Mouse (Mus musculus) thymus, postnatal 25 days (tissue): ENCODE data around the gene Baat.
A peak's percentile ranks its signal among the peaks of the same experiment; 100 is the strongest.
"Not testable (repeated sequence)": the region's sequence is repeated elsewhere in the genome, so short reads cannot be mapped to it uniquely, and the experiment has no call there.

ENCODE experiments used
- DNase-seq: peaks from one replicate; pipeline ENCODE4 v3.0.0; 2022

Gene Baat

DNA sequence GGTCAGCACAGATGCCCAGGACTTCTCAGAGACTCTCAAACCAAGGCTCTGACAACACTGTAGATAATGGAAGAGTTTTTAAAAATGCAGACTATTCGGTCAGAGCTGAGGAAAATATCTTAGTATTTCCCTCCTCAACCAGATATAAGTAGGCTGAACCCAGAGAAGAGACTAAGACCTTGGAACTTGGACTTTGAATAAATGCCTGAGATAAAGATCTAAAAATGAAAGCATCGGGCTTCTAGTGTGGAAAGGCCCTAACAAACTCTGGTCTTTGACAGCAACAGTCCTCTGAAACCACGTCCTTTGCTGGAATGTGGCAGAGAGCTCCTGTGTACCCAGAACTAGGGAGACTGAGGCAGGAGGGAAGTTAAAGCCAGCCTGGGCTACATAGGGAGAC, at the start of gene Baat:
Gene Baat (minus strand): TSS at position 172 of the 400 bp plus-strand sequence.
- no peak for DNase-seq

DNA sequence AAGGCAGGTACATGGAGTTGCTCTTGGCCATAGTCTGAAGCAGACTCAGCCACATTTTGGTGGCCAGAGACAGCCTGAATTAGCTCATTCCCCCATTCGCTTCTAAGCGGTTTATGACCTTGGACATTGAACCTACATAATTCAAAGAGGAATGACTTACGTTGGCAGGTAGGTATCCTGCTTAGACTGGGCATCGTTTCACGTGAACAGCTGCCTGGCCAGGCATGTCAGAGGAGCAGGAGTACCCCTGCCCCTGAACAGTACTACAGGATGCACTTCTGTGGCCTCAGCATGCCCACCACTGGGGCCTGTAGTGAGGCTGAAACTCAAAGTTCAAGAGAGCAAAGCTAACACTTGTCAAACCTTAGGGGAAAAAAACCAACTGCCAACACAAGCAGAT, 47.0 kb upstream of the Baat start:
- DNase-seq: no peak

DNA sequence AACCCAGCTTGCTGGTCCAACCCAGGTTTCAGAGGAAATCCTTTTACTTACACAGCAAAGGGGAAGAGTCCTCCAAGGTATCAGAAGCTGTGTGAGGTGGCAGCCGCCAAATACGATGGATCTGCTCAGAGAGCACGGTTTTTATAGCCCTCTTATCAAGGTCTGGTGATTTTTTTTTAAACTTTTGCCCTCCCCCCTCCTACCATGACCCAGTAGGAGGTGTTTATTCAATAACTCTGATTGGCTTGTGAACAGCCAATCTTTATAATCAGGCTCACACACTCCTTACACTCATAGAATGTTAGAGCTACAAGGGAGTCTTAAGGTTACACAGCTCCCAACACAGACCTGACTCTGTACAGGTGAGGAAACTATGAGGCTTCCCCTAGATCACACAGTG, 43.0 kb upstream of the Baat start, which contains the start of gene Aldob:
Gene Aldob (minus strand): TSS at position 164 of the 400 bp plus-strand sequence.
- DNase-seq: no peak

DNA sequence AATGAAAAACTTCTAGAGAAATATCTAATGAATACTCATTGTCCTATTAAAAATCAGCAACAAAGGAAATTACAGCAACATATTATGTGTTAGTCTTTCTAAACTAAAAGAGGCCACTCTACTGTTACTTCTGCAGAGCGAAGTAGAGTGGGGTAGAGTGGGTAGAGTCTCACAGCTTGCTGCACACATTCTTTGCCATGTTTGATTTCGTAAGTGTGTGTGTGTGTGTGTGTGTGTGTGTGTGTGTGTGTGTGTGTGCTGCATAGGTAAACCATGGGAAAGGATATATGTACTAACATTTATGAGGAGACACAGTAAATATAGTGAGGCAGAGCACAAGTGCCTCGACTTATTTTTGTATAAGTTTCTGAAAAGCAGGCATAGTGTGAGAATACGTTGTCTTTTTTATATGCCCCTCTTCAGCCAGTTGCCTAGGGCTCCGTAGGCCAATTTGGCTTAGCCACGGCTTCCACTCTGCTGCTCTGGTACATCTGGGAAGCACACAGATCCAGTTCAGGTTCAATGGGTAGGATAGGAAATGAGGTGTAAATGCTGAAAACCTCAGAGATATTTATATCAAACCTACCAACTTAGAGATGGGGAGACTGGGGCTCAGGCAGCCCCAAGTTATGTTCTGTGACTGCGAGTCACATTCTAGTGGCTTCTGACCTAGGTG, 41.3 kb upstream of the Baat start:
- no peak for DNase-seq

DNA sequence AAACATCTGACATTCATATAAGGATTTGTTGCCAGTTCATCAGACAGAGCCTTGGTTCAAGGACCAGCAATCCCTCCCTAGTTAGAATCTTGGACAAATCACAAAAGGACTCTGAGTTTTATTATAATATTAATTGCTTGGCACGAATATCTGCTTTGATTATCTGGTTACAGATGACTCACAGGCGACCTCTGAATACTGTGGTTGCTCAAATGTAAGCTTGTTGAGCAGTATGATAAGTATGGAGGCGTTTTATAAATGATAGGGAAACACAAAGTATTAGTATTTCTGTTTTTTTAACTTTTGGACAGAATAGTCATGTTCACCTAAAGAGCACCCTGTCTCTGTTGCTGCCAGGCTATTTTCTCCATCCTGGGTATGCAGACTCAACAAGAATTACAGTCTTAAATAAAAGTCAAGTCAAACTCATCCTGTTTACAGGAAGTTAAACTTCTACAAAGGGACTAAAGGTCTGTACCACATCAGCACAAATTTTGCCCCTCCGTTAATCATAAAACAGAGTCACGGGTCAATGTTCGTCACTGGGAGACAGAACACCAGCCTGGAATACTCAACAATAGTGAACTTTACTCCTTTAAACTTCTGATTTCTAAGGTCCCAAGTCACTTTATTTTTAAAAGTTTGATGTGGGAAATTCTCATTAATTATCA, 40.7 kb upstream of the Baat start:
- DNase-seq: no peak

DNA sequence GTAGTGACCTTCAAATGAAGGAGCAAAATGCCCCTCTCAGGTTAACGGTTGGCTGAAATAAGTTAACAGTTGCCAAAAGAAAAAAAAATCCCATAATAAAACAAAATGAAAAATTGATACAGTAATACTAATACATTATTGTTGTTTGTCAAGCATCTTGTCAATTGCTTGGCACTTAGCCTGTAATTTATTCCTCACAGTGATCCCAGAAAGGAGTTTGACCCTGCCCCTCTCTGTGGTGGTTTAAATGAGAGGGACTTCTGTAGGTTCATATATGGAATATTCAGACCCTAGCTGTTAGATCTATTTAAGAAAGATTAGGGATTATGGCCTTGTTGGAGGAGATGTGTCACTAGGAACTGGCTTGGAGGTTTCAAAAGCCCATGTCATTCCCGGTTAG, 39.7 kb upstream of the Baat start:
- no peak for DNase-seq

DNA sequence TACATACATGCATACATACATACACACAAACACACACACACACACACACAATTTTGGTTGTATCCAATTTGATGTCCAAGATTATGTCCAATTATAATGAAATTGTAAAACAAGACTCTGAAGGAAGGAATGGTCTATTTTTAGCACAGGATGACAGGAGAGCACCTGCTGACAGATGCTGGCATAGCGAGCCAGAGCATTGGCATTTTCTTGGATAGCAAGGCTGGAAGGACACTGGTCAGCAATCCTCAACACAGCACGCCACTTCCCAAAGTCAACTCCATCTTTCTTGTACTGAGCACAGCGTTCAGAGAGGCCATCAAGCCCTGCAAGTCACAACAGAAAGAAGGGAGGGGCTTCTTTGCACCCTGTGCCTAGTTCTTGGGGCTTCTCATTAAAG, 34.6 kb upstream of the Baat start:
- DNase-seq: no peak

DNA sequence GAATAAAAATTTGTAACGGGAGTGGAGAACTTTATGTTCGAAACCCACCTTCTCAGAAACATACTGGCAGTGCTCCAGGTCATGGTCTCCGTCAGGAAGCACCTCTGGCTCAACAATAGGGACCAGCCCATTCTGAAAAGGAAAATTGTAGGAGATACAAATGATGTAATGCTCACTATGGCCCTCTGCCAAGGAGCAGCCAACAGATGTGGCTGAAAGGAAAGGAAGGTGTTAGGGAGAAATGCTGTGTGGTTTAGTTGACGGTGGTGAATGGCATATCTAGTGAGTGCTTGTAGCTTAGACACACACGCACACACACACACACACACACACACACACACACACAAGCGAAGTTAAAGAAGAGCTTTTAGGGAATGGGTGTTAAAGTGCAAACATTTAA, 33.3 kb upstream of the Baat start:
- DNase-seq: no peak

DNA sequence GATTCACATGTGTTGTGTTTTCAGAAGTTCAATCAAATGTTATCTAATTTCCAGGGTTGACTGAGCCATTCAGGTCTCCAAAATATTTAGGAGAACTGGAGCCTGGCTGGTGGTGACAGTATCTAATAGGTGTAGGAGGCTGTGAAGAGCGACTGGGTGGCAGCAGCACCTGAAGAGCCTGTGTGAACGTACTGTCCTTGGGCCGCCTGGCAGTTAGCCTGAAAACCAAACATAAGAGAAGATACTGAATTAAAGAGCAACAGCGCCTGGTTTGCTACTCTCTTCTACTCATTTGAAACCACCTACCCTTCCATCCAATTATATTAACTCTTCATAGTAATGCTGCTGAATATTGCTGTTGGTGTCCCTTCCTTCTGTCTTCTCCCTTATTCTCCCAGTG, 30.3 kb upstream of the Baat start:
- DNase-seq: no peak

DNA sequence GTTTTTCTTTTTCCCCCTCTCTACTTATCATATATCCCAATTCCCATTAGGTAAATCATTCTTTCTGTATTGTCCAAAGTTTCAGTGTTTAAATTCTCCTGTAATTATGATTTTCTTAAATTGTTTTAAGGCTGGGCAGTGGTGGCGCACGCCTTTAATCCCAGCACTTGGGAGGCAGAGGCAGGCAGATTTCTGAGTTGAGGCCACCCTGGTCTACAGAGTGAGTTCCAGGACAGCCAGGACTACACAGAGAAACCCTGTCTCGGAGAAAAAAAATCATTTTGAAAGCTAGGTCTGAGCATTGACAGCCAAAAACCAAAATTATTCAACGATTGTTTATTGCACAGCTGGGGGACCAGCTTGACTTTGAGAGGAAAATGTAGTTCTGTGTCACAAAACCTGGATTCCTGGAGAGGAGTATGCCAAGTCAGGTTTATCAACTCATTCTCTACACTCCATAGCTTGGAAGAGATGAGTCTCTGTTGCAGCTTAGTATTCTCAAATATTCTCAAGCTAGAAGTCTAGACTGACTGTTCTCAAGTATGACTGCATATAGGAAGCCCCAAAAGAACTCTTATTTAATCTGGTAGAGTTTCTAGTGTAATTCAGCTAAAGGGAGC, 29.4 kb upstream of the Baat start:
- no peak for DNase-seq

DNA sequence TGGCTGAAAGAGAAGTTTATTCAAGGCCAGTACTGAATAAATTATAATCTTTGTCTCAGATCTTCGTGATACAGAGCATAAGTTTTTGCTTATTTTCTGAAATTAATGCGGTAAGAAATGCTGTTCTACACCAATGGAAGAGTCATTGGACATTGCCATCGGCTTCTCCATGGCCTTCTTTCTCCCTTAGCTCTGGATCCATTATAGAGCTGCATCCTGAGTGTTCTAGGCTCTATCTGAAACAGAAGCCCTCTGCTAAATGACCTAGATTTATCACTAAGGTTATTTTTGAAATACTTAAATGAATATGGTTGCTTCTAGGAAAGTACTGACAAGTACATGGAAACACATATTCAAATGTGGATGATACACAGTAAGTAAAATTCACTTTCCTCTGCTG, 28.7 kb upstream of the Baat start:
- no peak for DNase-seq

DNA sequence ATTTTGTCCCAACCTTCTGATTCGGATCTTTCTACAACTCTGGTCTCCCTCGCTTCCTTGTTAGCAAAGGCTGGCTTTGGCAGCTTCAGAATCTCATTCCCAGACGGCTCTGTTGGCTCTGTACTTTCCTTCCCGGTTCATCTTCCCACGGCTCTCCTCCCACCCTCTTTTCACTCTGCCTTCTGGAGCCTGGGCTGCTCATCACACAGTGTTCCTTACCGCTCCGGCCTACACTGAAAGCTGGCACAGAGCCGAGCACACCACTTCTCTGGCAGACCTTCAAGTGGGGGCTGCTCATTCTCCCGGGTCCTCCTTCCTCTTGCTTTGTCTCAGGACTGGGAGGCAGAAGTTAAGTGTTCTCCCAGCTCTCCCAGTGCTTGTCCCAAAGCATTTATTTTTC, 16.2 kb upstream of the Baat start:
- DNase-seq: no peak

DNA sequence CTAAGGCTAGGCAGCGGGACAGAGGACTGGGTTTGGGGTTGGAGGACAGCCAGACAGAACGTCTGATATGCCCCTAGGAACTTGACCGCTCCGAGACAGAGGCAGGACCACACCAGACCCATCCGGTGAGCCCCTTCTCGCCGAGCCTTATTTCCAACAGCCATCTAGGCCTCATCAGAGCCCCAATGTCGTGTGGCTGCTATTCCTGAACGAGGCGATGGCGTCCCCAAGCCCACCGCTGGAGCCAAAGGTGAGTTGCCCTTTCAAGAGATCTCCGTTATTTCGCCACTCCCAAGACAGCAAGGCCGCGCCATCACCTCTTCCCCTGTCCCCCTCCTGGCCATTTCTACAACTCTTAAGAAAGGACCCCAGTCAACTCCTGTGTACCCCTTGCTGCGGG, 15.0 kb upstream of the Baat start:
- DNase-seq: no peak

DNA sequence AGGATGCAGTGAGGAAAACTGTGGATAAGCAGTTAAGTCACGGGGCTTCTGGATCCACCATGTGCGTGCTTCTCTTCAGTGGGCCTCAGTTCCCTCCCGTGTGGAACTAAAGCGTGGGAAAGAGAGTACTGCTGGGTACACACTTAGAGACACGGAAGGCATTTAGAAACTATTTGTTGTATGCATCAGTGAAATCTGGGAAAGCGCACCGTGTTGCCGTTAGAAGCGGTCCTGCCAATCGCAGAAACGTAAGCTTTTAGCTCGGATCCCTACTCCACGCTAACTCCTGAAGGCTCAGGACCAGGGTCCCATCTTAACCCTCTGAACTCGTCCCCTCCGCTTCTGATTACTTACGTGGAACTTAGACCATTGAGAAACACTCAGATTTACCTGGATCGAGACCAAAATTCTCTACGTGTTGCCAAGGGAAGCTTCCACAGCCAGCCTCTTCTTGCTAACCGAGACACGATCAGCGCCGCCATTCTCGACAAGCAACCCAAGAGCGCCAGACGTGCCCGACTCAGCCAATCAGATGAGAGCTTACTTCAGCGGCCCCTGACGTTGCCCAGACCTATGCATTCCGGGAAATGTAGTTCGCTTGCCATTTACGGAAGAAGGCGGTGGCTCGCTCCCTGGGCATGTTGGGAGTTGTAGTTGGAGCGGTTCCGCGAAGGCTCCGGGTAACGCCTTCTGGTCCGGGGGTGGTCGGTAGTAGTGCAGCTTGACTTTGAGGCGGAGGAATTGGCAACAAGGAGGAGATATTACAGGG, 14.4 kb upstream of the Baat start, which contains the start of the genes Mrpl50 and Zfp189:
Gene Mrpl50 (minus strand): TSS at position 522 of the 769 bp plus-strand sequence.
Gene Zfp189 (plus strand): TSS at position 605 of the 769 bp plus-strand sequence.
- peak; percentile 91 for DNase-seq

DNA sequence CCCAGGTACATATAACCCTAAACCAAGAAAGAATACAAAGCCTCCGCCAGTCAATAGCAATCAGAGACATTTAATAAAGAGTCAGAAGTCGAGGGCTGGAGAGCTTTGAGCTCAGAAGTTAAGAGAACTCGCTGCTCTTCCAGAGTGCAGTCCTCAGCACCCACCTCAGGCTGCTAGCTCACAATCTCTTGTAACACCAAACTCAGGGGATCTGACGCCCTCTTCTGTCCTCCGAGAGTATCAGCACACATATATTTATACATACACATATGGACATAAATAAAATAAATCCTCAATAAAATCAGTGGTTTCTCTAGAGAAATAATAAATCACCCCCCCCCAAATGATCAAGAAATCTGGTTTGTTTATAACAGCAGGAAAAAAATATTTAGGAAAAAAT, 13.1 kb upstream of the Baat start:
- no peak for DNase-seq

DNA sequence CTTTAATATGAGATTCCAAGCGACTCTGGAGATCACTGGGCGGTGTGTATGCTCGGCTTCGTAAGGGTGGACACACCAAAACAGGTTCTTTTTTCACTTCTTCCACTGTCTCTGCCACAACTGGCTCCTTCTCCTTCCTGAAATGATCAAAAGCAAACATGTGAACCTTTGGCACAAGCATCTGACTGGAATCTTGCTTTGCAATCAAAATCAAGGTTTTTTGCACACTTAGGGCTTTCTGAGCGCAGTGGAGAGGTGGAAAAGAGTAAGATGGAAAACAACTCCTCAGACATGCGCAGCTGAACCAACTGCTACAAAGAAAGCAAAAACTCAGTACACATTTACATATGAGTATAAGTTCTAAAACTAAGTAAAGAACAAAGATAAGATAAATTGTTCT, 8.1 kb upstream of the Baat start:
- DNase-seq: no peak

DNA sequence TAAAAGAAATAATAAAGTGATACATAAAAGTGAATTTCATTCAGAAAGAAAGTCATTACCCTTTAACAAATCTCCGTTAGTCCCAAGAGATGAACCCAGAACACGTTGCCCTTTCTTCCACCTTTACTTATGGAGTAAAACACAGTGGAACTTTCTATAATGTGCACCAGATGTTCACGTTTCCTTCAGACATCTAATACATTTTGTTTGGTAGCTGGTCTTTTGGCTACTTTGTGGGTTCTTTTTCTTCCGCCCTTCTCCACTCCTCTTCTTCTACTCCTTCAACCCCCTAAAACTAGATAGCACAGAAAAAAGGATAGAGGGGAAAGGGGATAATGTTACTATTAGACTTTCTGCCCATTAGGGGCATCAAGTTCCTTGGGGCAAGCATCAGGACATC, 6.3 kb upstream of the Baat start:
- no peak for DNase-seq

DNA sequence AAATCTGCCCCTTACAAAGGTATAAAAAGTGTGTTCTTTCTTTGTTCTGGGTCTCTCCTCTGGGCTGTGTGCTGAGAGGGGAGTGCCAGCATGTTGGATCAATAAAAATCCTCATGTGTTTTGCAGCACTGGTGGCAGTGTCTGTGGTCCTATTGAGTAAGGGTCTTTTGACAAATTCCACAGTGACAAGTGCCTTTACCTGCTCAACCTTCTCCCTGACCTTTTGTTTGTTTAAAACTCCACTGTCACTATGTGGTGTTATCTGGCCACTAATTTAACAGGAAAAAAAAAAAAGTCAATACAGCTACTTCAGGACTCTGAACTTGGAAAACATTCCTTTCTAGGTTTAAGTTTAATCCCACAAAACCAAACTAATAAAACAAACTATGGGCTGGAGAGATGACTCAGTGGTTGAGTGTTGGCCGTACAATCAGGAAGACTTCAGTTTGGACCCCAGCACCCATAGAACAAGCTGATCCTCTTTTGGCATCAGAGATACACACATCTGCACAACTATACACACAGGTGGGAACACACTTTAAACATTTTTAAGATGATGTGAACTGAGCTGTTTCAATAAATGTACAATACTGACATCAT, 4.0 kb upstream of the Baat start:
- not testable (repeated sequence) for DNase-seq

DNA sequence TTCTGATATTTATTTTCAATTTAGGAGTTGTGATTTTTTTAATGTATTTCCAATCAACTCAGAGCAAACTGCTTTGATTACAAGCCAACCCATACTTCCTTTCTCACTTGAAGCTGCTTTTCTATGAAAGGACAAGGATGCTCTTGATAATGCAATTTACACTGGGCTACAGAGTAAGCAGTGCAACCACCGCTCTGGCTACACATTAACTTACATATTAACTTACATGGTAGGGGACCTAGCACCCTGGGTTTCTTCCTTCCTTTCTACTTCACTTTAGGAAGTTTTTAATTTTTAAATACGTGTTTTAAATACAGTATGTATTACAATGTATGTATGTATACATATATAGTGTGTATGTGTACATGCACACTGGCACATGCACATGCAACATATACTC, 2.8 kb upstream of the Baat start:
- DNase-seq: no peak

DNA sequence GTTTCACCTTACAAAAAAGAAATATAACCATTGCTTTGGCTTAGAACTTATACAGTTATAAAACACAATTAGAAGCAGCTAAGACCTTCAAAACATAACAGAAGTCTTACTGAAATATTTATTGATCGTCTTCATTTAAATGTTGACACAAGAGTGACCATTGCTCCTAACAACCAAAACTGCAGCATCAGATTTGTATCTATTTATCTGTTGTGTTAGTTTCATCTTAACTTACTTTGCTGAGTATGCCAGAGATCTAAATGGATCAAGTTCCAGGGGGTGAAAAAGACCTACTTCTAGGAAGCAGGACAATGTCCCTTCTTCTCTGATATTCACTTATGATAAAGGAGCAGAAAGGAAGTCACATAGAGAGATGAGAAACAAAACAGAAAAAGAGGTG, 2.8 kb downstream of the Baat start:
- DNase-seq: no peak

DNA sequence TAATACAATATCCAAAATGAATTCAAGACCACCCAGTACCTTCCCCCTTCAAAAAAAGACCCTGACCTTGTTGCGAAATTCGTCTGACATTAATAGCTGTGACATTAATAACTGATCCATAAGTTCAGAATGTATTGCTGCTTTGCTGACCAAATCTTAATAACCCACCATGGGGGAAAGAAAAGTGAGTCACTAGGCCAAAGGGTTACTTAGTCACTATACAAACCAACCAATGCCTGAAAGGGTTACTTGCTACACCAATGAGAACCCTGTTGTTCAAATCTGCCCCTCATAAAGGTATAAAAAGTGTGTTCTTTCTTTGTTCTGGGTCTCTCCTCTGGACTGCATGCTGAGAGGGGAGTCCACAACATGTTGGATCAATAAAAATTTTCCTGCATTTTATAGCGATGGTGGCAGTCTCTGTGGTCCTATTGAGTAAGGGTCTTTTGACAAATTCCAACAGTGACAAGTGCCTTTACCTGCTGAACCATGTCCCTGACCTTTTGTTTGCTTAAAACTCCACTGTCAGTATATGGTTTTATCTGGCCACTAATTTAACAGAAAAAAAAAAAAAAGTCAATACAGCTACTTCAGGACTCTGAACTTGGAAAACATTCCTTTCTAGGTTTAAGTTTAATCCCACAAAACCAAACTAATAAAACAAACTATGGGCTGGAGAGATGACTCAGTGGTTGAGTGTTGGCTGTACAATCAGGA, 20.3 kb downstream of the Baat start:
- DNase-seq: not testable (repeated sequence)

DNA sequence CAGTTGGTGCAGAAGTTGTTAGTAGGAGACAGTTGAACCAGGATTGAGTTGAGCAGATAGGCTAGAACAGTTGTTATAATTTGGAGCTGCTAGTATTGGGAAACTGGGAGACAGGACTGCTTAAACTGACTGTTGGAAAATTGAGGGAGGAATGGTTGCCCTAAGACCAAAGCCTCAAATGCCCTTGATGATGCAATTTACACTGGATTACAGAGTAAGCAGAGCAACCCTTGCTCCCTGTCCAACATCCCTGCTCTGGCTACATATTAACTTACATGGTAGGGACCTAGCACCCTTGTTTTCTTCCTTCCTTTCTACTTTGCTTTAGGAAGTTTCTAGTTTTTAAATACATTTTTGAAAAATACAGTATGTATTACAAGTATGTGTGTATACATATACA, 20.9 kb downstream of the Baat start:
- no peak for DNase-seq
